Mouse (Mus musculus): Measurements from ENCODE around the gene Edn2.

The Edn2 gene

GRCm38 (mm10) chr4:120212080-120212479 is 51.1 kb downstream of the Edn2 start:
- DNase-seq: no peak

DNA sequence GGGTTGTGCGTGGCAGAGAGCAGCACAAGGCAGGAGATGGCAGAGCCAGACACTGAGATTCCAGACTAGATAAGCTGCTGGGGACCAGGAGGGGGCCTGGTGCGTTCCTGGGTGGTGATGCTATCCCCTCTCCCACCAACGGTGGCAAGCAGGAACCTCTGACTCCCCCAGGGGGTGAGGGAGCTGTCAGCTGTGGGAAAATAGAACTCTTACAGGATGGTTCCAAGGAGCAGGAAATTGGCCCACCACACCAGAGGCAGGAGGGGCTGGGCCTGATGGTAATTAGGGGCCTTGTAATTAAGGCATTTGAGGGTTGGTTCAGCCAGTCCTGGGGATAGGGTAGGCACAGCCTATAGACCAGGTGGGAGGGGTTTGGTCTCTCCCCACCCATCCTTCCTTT is 51.8 kb downstream of the Edn2 start:
- no peak for DNase-seq

DNA sequence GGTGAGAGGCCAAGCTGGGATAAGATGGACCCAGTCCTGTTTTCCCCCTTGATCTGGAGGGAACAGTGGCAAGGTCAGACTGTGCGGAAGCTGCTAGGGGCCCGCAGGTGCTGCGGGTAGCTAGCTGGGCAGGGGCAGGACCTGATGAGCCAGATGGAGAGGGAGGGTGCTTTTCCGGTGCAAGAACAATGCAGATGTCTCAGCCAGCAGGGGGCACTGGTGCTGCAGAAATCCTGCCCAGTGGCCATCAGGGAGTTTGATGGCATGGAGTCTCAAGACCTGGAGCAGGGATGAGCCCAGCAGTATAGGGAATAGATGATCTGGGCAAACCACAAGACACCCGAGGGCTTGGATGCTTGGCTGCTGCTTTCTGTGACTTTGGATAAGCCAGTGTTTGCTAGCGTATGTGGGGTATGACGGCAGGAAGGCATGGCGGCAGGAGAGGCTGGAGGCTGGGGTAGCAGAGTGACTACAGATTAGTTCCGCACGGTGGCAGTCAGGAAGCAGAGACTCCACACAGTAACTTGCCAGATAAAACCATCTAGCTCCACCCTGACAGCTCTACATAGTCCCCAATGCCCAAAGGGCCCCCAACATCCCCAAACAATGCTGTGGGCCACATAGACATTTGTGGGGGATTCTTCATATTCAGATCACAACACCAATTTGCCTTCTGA is 55.0 kb downstream of the Edn2 start:
- DNase-seq: peak; percentile 15 to 76

GRCm38 (mm10) chr4:120216883-120217282 is 55.9 kb downstream of the Edn2 start:
- no peak for DNase-seq

Measured in kidney, postnatal 36 days (tissue).